Mouse (Mus musculus): ENCODE data around the gene AC129217.1.
"Not testable (repeated sequence)": the region's sequence is repeated elsewhere in the genome, so short reads cannot be mapped to it uniquely, and the experiment has no call there.

Gene AC129217.1

GRCm38 (mm10) chr19:8831262-8831661 lies 1.7 kb downstream of the AC129217.1 start:
- DNase-seq: no peak

DNA sequence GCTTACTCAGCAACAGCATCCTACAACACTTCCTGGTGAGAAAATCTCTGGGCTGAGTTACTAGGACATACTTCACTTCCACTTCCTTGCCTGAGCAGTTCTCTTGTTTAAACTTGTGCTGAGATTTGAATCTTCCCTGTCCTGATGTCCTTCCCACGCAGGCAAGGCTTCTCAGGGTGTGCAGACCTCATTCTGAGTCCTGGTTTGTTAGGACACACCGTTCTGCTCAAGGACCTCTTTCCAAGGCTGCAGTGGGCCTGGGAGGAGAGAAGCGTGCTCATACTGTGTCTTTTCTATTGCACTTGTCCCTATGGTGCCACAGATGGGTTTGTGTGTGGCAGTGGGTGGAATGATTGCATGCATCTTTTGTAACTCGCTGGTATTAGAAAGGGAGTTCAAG lies 3.4 kb downstream of the AC129217.1 start:
- no peak for DNase-seq

DNA sequence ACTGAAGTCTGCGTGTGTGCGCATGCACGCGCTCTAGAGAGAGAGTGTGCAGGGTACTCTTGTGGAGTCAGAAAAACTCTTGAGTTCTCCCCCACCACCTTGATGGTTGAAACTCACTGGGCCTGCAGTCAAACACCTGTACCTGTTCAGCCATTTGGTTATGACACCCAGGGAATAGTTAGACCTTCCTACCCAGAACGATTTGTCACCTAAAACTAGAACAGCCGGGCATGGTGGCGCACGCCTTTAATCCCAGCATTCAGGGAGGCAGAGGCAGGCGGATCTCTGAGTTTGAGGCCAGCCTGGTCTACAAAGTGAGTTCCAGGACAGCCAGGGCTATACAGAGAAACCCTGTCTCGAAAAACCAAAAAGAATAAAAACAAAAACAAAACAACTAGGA lies 6.8 kb downstream of the AC129217.1 start:
- DNase-seq: not testable (repeated sequence)

- peak; percentile 86 for DNase-seq
These were observed 7.7 kb downstream of the AC129217.1 start, which contains the start of gene Bscl2 for GRCm38 (mm10) chr19:8837251-8837791. Gene Bscl2 (plus strand): TSS chr19:8837467.

- peak; percentile 66 for DNase-seq
These were observed 8.6 kb downstream of the AC129217.1 start for GRCm38 (mm10) chr19:8838041-8838730.

DNA sequence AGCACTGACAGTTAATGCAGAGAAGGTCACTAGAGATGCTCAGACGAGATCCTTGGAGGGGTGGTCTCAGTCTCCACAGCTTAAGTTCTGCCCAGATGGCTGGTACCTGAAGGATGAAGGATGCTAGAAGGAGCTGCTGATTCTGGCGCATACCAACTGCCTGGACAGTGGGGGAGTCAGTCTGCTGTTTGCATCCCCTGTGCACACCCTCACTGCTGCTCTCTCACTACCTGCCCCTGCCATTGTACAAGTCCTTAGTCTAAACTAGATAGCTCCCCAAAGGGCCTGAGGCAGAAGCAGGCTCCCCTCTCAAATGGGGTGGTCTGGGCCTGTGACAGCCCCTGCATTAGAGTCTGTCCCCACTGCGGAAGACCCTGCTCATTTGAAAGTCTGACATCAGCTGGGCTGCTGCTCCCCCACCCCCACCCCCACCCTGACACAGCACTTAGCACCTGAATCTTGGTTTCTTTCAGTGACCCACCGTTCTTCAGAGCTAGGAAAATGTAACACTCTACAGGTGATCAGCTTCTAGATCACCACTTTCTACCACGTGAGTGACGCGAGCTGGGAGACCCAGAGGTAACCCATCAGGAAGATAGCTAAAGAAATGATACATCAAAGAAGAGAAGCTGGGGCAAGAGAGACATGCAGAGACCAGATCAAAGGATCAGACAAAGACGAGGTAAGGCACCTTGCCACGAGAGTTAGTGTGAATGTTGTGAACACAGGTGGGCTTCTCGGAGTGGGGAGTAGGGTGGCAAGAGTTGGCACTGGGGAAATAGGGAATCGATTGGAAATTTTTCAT lies 9.7 kb downstream of the AC129217.1 start, which contains the start of gene Gng3:
Gng3 (minus strand) TSS at position 92 of the 805 bp plus-strand sequence.
- DNase-seq: peak; percentile 87

- DNase-seq: peak; percentile 81
These were observed 10.6 kb downstream of the AC129217.1 start for GRCm38 (mm10) chr19:8839908-8840791.

GRCm38 (mm10) chr19:8841012-8841411 lies 11.4 kb downstream of the AC129217.1 start:
- peak; percentile 48 for DNase-seq

DNA sequence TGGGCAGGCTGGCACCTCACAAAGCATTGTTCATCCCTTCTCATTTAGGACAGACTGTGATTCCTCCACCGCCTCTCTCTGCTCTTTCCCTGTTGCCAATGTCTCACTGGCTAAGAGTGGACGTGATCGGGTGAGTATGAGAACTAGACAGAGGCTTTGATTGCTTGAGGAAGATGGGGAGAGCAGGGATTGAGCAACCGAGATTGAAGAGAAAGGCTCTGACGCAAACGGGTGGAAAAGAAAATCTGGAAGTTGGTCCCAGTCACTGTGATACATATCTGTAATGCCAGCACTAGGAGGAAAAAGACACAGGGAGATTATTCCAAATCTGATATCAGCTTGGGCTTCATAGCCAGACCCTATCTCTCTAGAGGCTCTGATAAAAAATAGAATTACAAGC lies 13.4 kb downstream of the AC129217.1 start:
- DNase-seq: no peak

DNA sequence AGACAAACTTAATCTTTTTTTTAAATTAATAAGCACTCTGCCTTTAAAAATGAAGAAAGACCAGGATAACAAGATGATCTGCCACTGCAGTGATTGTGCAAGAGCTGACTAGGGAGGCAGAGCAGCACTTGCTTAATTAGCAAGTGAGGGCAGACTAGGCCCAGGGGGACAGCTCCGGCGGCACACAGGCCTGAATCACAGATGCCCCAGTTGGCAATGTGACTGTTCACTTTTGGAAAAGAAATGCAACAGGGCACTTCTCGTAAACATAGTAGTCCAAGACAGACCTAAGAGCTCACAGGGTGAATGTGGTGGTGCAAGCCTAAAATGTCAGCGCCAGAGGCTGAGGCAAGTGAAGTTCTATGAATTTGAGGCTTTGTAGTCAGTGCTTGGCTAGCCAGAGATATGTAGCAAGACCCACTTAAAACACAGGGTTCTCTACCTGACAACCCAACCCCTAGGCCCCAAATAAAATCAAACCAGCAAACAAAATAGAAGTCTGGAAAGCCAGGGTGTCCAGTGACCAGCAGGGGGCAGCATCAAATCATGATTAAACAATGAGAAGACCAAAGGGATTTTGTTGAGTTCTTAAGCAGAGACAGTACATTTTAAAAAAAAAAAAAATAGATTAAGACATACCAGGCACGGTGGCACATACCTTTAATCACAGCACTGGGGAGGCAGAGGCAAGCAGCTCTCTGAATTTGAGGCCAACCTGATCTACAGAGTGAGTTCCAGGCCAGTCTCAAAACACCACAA lies 15.0 kb downstream of the AC129217.1 start:
- peak; percentile 78 for DNase-seq

- DNase-seq: no peak
These were observed 18.8 kb downstream of the AC129217.1 start for GRCm38 (mm10) chr19:8848356-8848755.

GRCm38 (mm10) chr19:8850402-8850901 lies 20.9 kb downstream of the AC129217.1 start, which contains the start of gene Lrrn4cl:
Gene Lrrn4cl (plus strand): TSS chr19:8850768.
- DNase-seq: no peak

GRCm38 (mm10) chr19:8851639-8852038 lies 22.1 kb downstream of the AC129217.1 start:
- DNase-seq: no peak

DNA sequence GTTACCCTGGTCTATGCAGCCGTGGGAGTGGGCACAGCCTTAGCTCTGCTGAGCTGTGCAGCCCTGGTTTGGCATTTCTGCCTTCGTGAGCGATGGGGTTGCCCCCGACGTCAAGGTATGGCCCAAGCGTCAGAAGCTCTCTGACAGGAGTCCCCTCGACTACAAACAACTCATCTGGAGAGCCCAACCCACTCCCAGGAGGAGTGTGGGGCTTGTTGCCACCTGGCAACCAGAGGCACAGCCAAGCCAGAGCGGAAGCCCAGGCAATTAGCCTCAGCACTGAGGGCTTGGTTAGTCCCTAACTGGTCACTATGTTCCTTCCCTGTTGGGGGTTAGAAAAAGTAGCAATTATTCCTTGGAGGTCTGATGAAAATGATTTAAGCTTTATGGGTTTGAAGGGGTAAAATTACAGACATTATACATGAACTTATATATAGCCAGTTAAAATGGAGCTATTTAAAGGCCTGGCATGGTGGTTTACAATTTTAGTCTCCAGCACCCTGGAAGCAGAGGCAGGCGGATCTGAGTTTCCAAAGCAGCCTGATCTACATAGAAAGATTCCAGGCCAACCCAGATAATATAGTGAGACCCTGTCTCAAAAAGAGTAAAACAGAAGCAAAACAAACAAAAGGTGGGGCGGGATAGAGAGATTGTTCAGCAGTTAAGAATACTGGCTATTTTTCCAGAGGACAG lies 22.8 kb downstream of the AC129217.1 start:
- no peak for DNase-seq

DNA sequence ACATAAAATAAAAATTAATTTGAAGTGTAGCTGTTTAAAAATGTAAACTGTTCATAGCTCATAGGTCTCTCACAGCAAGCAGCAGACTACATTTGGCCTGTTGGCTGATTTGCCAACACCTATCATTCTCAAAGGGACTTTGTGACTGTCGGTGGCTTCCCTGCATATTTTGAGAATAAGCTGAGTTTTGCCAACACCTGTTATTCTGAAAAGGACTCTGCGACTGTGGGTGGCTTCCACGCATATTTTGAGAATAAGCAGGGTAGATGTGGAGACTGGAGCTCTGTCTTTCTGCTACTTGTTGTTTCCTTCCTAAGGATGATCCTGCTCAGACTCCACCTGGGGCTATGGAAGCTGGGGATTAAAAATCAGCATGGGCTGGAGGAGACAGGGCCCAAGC lies 23.5 kb downstream of the AC129217.1 start:
- DNase-seq: no peak

DNA sequence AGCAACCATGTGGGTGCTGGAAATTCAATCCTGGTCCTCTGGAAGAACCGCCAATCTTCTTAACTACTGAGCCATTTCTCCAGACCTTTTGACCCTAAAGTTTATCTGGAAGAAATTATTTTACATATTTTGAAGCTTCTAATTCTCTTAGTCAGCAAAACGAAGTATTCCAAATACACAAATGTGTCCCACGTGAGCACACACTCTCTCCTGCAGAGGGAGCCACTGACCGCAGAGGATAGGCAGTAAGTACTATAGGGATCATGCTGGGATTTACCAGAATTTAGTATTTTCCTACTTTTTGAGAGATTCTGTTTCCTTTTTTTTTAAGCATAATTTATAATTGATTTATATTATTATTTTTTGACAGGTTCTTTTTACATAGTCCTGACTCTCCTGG lies 28.1 kb downstream of the AC129217.1 start:
- no peak for DNase-seq

GRCm38 (mm10) chr19:8859018-8859417 lies 29.4 kb downstream of the AC129217.1 start:
- no peak for DNase-seq

DNA sequence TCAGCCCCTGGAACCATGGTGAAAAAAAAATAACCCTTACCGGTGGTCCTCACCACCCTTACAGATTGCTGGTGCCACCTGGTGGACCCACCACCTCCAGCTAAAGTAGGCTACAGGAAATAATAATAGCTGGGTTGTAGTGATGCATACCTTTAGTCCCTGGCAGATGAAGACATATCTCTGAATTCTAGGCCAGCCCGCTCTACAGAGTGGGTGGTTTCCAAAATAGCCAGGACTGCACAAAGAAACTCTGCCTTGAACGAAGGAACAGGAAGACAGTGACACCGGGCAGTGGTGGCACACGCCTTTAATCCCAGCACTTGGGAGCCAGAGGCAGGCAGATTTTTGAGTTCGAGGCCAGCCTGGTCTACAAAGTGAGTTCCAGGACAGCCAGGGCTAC lies 34.7 kb downstream of the AC129217.1 start:
- DNase-seq: no peak

DNA sequence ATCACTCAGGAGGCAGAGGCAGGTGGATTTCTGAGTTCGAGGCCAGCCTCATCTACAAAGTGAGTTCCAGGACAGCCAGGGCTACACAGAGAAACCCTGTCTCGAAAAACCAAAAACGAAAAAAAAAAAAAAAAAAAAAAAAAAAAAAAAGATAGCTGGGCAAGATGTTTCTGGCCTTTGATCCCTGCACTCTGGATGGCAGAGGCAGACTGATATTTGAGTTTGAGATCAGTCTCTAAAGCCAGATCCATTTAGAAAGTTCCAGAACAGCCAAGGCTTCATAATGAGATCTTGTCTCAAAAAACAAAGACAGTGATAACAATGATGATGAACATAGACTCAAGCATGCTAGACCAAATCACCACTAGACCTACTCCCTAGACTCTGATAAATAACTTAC lies 40.8 kb downstream of the AC129217.1 start:
- not testable (repeated sequence) for DNase-seq

DNA sequence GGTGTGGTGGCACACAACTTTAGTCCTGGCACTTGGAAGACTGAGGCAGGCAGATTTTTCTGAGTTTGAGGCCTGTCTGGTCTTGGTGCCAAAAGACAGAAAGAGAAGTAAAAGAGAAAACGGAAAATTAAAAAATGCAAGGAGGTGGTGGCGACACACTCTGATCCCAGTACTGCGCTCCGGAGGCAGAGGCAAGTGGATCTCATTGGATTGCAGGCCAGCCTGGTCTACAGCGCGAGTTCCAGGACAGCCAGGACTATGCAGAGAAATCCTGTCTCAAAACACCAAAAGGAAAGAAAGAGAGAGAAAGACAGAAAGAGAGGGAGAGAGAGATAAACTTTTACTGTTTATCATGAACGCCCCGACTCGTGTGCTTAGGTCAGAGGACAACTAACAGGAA lies 41.3 kb downstream of the AC129217.1 start:
- no peak for DNase-seq

Data from cerebellum, adult 8-10 months (tissue).